Mouse (Mus musculus) CD4-positive, CD25-positive, alpha-beta regulatory T cell, adult 2 months (primary cell): ENCODE results near the gene Zfp609.
A peak's percentile ranks its signal among the peaks of the same experiment; 100 is the strongest.
"Not testable (repeated sequence)": the region's sequence is repeated elsewhere in the genome, so short reads cannot be mapped to it uniquely, and the experiment has no call there.

Experiments used
- DNase-seq: peaks from one replicate; pipeline ENCODE4 v3.0.0-alpha.2; 2012; ENCODE audit warnings: low read depth, low spot score

Gene Zfp609

GRCm38 (mm10) chr9:65718195-65718594, 109.2 kb downstream of the Zfp609 start:
- no peak for DNase-seq

DNA sequence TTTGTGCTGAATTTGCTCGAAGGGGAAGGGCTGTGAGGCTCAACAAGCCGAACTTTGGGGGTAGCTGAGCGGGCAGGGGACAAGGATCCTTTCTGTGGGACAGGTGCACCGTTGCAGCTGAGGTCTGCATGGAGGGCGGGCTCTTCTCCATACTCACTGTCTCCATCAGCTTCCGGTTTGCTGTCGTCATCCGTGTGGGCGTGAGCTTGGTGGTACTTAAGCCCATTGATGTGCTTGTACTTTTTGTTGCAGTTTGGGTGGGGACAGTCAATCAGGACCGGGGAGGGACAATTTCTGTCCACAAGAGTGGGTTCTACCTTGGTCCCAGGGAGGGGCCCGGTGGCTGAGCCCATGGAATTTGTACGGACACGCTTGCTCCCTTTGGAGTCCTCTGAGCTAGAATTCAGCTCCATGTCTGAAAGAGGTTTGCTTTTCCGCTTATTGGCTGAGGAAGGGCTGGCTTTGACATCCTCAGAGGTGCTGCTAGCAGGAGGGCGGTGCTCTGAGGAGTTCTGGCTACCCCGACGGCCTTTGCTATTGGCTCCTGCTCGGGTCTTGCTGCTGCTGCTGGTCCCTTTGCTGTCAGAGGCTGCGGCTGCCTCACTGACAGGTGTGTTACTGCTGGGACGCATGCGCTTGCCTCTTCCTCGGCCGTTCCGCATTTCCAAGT, 123.3 kb downstream of the Zfp609 start:
- no peak for DNase-seq

GRCm38 (mm10) chr9:65703241-65703640, 124.1 kb downstream of the Zfp609 start:
- no peak for DNase-seq

DNA sequence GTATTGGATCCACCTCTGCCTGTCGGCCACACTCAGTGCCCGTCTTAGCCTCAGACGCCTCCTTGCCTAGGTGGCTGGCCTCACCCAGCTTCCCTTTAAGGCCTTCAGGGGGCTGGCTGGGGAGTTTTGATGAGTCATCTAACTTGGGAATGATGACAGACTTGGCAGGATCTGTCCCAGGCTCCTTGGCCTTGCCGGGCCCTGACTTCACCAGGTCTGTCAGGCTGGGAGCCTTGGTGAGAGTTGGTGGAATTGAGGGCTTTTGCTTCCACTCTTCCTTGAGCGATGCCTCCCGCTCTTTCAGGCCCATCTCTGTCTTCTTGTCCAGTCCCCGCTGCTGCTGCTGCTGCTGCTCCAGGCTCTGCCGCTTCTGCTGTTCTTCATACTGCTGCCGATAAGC, 125.1 kb downstream of the Zfp609 start:
- DNase-seq = no peak

- DNase-seq = no peak
Measured at GRCm38 (mm10) chr9:65700504-65700903, 126.9 kb downstream of the Zfp609 start.

- DNase-seq = no peak
Measured at GRCm38 (mm10) chr9:65697992-65698391, 129.4 kb downstream of the Zfp609 start.

- no peak for DNase-seq
Measured at GRCm38 (mm10) chr9:65697356-65697755, 130.0 kb downstream of the Zfp609 start.

DNA sequence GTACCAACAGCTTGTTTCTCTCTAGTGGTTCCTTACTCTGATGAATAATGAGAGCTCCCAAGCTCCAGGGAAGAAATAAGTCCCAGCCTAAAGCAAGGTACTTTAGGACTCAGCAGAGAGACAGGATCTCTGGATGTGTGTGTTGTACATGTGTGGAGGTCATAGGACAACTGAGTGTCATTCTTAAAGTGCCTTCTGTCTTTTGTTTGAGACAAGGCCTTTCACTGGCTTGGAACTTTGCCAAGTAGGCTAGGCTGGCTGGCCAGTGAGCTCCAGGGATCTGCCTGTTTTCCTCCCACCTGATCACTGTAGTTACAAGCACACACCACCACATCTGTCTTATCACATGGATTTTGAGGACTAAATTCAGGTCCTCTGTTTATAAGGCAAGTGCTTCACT, 131.0 kb downstream of the Zfp609 start:
- DNase-seq = no peak

DNA sequence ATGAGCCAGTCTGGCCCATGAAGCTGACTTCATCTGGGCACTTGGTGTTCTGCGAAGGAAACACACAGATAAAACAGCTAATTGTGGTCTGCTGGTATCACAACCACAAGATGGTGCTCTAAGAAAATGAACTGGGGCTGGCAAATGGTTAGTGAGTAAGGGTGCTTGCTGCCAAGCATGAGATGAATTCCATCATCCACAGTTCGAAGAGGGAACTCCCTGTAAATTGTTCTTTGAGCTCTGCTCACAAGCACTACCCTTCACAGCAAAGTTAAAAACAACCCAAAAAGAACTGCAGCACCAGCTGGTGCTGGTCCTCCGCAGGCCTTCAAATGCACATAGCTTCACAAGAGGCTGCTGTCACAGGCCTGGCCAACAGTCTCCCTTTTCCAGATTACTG, 131.7 kb downstream of the Zfp609 start:
- DNase-seq = peak; percentile 32

DNA sequence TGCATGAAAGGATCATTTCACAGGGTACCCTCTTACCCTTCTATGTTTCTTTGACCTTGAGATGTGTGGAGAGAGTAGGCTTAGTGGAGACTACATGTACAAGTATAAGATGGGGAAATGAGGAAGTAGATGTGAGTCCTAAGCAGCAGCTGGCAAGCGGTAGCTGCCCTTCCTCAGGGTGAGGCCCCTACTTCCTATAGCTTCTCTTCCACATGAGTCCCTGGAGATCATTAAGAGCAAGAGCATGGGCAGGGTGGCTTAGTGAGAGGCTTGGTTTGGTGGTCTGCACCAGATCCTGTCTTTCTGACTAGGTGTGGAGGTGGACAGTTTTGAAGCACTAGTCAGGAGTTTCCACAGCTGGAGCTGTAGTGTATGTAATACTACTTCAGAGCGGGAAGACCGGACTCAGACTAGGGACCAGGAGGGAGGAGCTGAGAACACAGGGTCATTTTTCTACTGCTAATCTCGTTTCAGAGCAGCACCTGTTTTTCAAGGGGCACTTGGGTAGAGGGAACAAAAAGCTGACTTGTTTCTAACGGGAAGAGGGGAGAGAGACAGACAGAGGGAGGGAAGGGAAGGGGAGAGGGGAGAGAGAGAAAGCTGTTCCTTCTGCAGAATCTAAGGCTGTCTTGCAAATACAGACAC, 134.3 kb downstream of the Zfp609 start:
- DNase-seq = no peak

- no peak for DNase-seq
Measured at GRCm38 (mm10) chr9:65692466-65692865, 134.9 kb downstream of the Zfp609 start.

- DNase-seq = not testable (repeated sequence)
Measured at GRCm38 (mm10) chr9:65689869-65690268, 137.5 kb downstream of the Zfp609 start.

GRCm38 (mm10) chr9:65684704-65685103, 142.7 kb downstream of the Zfp609 start:
- no peak for DNase-seq

- DNase-seq = peak; percentile 54
Measured at GRCm38 (mm10) chr9:65682994-65683393, 144.4 kb downstream of the Zfp609 start.

- DNase-seq = no peak
Measured at GRCm38 (mm10) chr9:65682183-65682582, 145.2 kb downstream of the Zfp609 start.

DNA sequence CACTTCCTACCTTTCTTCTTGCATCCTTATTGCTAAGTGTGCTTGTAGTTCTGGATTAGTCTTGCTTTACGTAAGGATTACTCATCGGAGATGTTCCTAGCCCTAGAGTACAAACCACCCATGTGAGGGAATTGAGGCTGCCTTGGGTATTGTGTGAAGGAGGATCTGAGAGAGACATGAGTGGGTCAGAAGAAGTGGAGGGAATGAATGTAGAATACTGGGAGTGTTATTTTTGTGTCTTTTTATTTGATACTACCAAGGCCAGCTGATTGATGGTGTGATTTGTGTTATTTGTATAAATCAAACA, 145.8 kb downstream of the Zfp609 start:
- no peak for DNase-seq

GRCm38 (mm10) chr9:65680938-65681633, 146.3 kb downstream of the Zfp609 start:
- DNase-seq = peak; percentile 36

DNA sequence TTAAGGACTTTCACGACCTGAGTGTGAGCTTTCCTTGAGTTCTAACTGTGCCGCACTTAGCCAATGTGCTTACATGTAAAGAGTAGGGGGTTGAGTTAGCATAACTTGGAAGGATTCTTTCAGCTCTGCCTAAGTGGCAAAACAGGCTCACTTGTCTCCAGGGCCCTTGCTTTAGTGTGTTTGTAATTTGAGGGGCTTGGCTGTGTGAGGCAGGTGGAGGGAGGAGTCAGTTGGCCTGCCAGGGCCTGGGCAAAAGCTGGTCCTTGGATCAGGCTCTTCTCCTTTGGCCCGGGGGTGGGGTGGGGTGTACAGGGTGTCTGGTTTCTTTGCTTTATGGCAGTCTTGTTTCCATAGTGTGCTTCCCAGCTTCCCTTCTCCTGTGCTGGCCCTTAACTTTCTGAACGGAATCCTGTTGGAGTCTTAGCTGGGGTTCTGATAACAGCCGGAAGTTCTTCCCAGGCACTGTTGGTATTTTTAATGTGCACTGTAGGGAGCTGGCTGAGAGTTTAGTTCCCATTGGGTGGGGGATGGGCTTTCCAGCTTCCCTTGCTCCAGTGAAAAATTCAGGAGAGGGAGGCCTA, 148.1 kb downstream of the Zfp609 start:
- DNase-seq = no peak

DNA sequence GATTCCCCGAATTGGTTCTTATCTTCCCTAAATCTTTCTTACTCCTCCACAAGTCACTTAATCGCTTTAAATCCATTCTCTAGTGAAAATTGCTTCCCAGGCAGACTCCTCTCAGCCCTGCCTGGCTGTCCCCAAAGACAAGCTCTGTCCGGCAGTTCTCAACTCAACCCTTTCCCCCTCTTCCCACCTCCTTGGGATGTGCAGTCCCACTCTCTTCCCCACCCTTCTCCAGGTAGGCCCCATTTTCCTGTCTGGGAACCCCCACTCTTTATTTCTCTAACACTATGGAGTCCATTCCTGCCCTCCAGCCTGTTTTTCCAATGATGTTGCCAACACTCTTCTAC, 150.3 kb downstream of the Zfp609 start:
- DNase-seq = no peak

GRCm38 (mm10) chr9:65676358-65677118, 150.8 kb downstream of the Zfp609 start:
- DNase-seq = peak; percentile 96

GRCm38 (mm10) chr9:65675461-65676357, 151.7 kb downstream of the Zfp609 start:
- DNase-seq = no peak
